ENCODE assay signal across 21 mouse cellular contexts in genomic region chr10:119735011-119735992, GRCm38 (mm10).
A peak's percentile ranks its signal among the peaks of the same experiment; 100 is the strongest.
DNase-seq lines count a peak whose midpoint lies in the region; ATAC-seq lines count a peak whose summit lies in the region.
"Had no signal": no experiment of that assay in that cellular context is flagged by ENCODE, and none has a peak within 500 bp of the region (broad histone marks: within the 10 kb centered on the region; RNA-seq: fewer than 3 reads in every experiment).

No protein-coding gene starts in this region.

- H3K4me1 ChIP-seq in forebrain, embryonic 12.5 days: peaks cover 5% of the 10 kb centered on the region
- H3K4me1 ChIP-seq in forebrain, embryonic 10.5 days: peaks cover 10% of the 10 kb centered on the region; the same call in 1 of the 2 replicates
- H3K4me1 ChIP-seq in hindbrain, embryonic 13.5 days (replicated peaks): peaks cover 30% of the 10 kb centered on the region
- peaks cover 20% of the 10 kb centered on the region for H3K4me1 ChIP-seq in hindbrain, embryonic 12.5 days
- H3K4me1 ChIP-seq in forebrain, embryonic 15.5 days: peaks cover 4% of the 10 kb centered on the region; the same call in 1 of the 2 replicates

- H3K9ac ChIP-seq in forebrain, embryonic 12.5 days: no peak overlapping the region
- H3K9ac ChIP-seq in hindbrain, embryonic 13.5 days: no peak overlapping the region
- H3K9ac ChIP-seq in hindbrain, embryonic 12.5 days: no peak overlapping the region
- H3K9ac ChIP-seq in forebrain, embryonic 15.5 days (replicated peaks): no peak overlapping the region
- H3K9ac ChIP-seq: liver, postnatal 0 days; neural tube, embryonic 13.5 days had no signal

- no peaks in the 10 kb centered on the region for H3K9me3 ChIP-seq in forebrain, embryonic 12.5 days
- H3K9me3 ChIP-seq in forebrain, embryonic 10.5 days: no peaks in the 10 kb centered on the region
- H3K9me3 ChIP-seq in hindbrain, embryonic 13.5 days: no peaks in the 10 kb centered on the region
- no peaks in the 10 kb centered on the region for H3K9me3 ChIP-seq in hindbrain, embryonic 12.5 days (replicated peaks)
- no peaks in the 10 kb centered on the region for H3K9me3 ChIP-seq in forebrain, embryonic 15.5 days
- H3K9me3 ChIP-seq: limb, embryonic 10.5 days; neural tube, embryonic 13.5 days had no signal

- no peak overlapping the region for H3K4me2 ChIP-seq in forebrain, embryonic 12.5 days
- H3K4me2 ChIP-seq in hindbrain, embryonic 13.5 days: no peak overlapping the region
- H3K4me2 ChIP-seq in hindbrain, embryonic 12.5 days (replicated peaks): no peak overlapping the region
- no peak overlapping the region for H3K4me2 ChIP-seq in forebrain, embryonic 15.5 days (replicated peaks)
- H3K4me2 ChIP-seq: neural tube, embryonic 13.5 days had no signal

- no peak for DNase-seq in forebrain, embryonic 10.5 days (ENCODE audit: extremely low spot score, low spot score)
- peak; percentile 70 for DNase-seq in Muller cell, postnatal 12 days (ENCODE audit: inconsistent ontology term)
- no peak for DNase-seq in urinary bladder, adult 2 months (ENCODE audit: low spot score)
- DNase-seq in testis, postnatal 14 days (ENCODE audit: low spot score): no peak
- DNase-seq: cerebellum, adult 9-11 months; kidney, adult 8-10 months; kidney, postnatal 25 days; liver, postnatal 0 days; lung, postnatal 10 days; midbrain, embryonic 14.5 days; right cerebral cortex, postnatal 14 days; spleen, adult 18-20 months; thymus, postnatal 36 days had no signal

- 67% methylated on average over 19 of the region's 19 CpGs for WGBS in forebrain, embryonic 12.5 days
- 82% methylated on average over 19 of the region's 19 CpGs for WGBS in forebrain, embryonic 10.5 days
- WGBS in hindbrain, embryonic 13.5 days: 67% methylated on average over 19 of the region's 19 CpGs
- WGBS in hindbrain, embryonic 12.5 days: 74% methylated on average over 19 of the region's 19 CpGs
- 49% methylated on average over 19 of the region's 19 CpGs for WGBS in forebrain, embryonic 15.5 days

- no peak overlapping the region for H3K4me3 ChIP-seq in forebrain, embryonic 12.5 days (replicated peaks)
- no peak overlapping the region for H3K4me3 ChIP-seq in forebrain, embryonic 10.5 days
- H3K4me3 ChIP-seq in hindbrain, embryonic 13.5 days: no peak overlapping the region
- H3K4me3 ChIP-seq in hindbrain, embryonic 12.5 days: no peak overlapping the region
- H3K4me3 ChIP-seq in forebrain, embryonic 15.5 days: no peak overlapping the region
- H3K4me3 ChIP-seq: limb, embryonic 10.5 days; neural tube, embryonic 13.5 days had no signal

- H3K27me3 ChIP-seq in forebrain, embryonic 12.5 days: no peaks in the 10 kb centered on the region
- no peaks in the 10 kb centered on the region for H3K27me3 ChIP-seq in forebrain, embryonic 10.5 days (ENCODE audit: poor library complexity, severe bottlenecking)
- H3K27me3 ChIP-seq in hindbrain, embryonic 13.5 days: no peaks in the 10 kb centered on the region
- H3K27me3 ChIP-seq in hindbrain, embryonic 12.5 days: no peaks in the 10 kb centered on the region
- no peaks in the 10 kb centered on the region for H3K27me3 ChIP-seq in forebrain, embryonic 15.5 days
- H3K27me3 ChIP-seq: neural tube, embryonic 13.5 days had no signal

- peak; percentile 57; the same call in 1 of the 2 replicates for ATAC-seq in forebrain, embryonic 12.5 days (ENCODE audit: low FRiP score)
- ATAC-seq in hindbrain, embryonic 13.5 days (ENCODE audit: low FRiP score): no peak
- no peak for ATAC-seq in hindbrain, embryonic 12.5 days (ENCODE audit: low FRiP score)
- ATAC-seq in forebrain, embryonic 15.5 days (replicated peaks): peak; percentile 61
- ATAC-seq: inflammation-experienced regulatory T-cells, adult 6 months; liver, postnatal 0 days had no signal

- no peaks in the 10 kb centered on the region for H3K36me3 ChIP-seq in forebrain, embryonic 12.5 days (replicated peaks)
- H3K36me3 ChIP-seq in forebrain, embryonic 10.5 days (replicated peaks): no peaks in the 10 kb centered on the region
- no peaks in the 10 kb centered on the region for H3K36me3 ChIP-seq in hindbrain, embryonic 13.5 days
- no peaks in the 10 kb centered on the region; the same call in 1 of the 2 replicates for H3K36me3 ChIP-seq in hindbrain, embryonic 12.5 days
- no peaks in the 10 kb centered on the region for H3K36me3 ChIP-seq in forebrain, embryonic 15.5 days
- H3K36me3 ChIP-seq: G1E; limb, embryonic 10.5 days; neural tube, embryonic 13.5 days had no signal

- H3K27ac ChIP-seq in forebrain, embryonic 12.5 days: no peak overlapping the region
- no peak overlapping the region for H3K27ac ChIP-seq in forebrain, embryonic 10.5 days
- 0 out of 2 replicates have a peak overlapping the region, but pooled peaks have one; percentile 19 for H3K27ac ChIP-seq in hindbrain, embryonic 13.5 days
- no peak overlapping the region for H3K27ac ChIP-seq in hindbrain, embryonic 12.5 days
- H3K27ac ChIP-seq in forebrain, embryonic 15.5 days (replicated peaks): peak overlapping the region; percentile 1; the same call in 1 of the 2 replicates
- H3K27ac ChIP-seq: limb, embryonic 10.5 days; neural tube, embryonic 13.5 days had no signal

Comparison
In these comparisons a context has a peak if more than half of its experiments do, and no peak if none do; other contexts are left out.
1. H3K27ac ChIP-seq: peak in hindbrain, embryonic 13.5 days (single experiment) and forebrain, embryonic 15.5 days (single experiment); none in forebrain, embryonic 12.5 days (single experiment), forebrain, embryonic 10.5 days (single experiment) and hindbrain, embryonic 12.5 days (single experiment).
2. ATAC-seq: peak in forebrain, embryonic 12.5 days (single experiment) and forebrain, embryonic 15.5 days (single experiment); none in hindbrain, embryonic 13.5 days (single experiment) and hindbrain, embryonic 12.5 days (single experiment).